ENCODE assay signal across 19 mouse cellular contexts in the genomic region with DNA sequence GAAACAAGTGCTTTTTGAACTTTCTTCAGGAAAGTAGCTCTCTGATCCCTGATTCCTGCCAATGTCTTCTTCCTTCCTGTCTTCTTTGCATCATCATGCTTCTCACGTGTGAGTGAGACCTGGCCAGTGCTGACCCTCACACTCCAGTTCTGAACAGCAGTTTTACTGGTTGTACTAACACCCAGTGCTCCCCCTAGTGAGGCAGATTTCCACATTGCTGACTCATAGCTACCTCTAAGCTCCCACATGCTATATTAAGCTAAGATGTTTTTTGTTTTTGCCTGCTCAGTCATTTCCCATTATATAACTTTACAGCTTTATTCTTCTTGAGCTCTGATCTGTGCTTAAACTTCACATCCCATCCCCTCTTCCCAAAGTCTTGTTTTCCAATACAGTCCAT. TPM values are rescaled to one million over a fixed set of nuclear protein-coding genes. Genes with fewer than 3 reads are reported as not detected.
A peak's percentile ranks its signal among the peaks of the same experiment; 100 is the strongest.
DNase-seq lines count a peak whose midpoint lies in the region; TF ChIP-seq lines count a peak whose summit lies in the region.
"Had no signal": no experiment of that assay in that cellular context is flagged by ENCODE, and none has a peak within 500 bp of the region (broad histone marks: within the 10 kb centered on the region; RNA-seq: fewer than 3 reads in every experiment).

No protein-coding gene starts in this region.

- 13% methylated on average over 1 of the region's 1 CpGs for WGBS in macrophage (ENCODE audit: missing documents)

- peaks cover 0 to 5% of the 10 kb centered on the region in 2 experiments; a peak in 1 of 4 replicates for H3K4me1 ChIP-seq in ES-E14 (ENCODE audit: control insufficient read depth in 2 of 2, insufficient read depth in 2 of 2, low read length in 2 of 2, poor library complexity in 1 of 2)
- H3K4me1 ChIP-seq: embryonic facial prominence, embryonic 12.5 days had no signal

- TF ChIP-seq CTCF in left cerebral cortex, adult 2 months (IDR thresholded peaks at IDR 0.05) = peak; percentile 31

- H3K36me3 ChIP-seq in ES-E14 (ENCODE audit: control insufficient read depth, insufficient read depth, low read length, poor library complexity, severe bottlenecking) (peaks cover 52% of the 10 kb centered on the region), macrophage (ENCODE audit: inconsistent target) (peaks cover 58% of the 10 kb centered on the region)

- no peak overlapping the region for H3K9ac ChIP-seq in ES-E14 (ENCODE audit: insufficient read depth, low read depth, low read length, poor library complexity, severe bottlenecking)
- H3K9ac ChIP-seq: embryonic facial prominence, embryonic 12.5 days; liver, embryonic 13.5 days; neural tube, embryonic 13.5 days had no signal

- no peak overlapping the region for H3K4me3 ChIP-seq in left cerebral cortex, adult 2 months
- no peak overlapping the region for H3K4me3 ChIP-seq in ES-E14 (ENCODE audit: insufficient read depth in 1 of 2, low read depth in 1 of 2, low read length in 2 of 2, poor library complexity in 1 of 2, severe bottlenecking in 1 of 2)
- no peak overlapping the region for H3K4me3 ChIP-seq in macrophage (ENCODE audit: inconsistent target)
- H3K4me3 ChIP-seq: embryonic facial prominence, embryonic 12.5 days; forebrain, embryonic 10.5 days; liver, embryonic 13.5 days; neural tube, embryonic 13.5 days had no signal

- DNase-seq in frontal cortex, adult 2 months (ENCODE audit: extremely low spot score in 1 of 2, low spot score in 1 of 2) = peak; percentile 30 to 69
- no peak for DNase-seq in frontal cortex, postnatal 25 days (ENCODE audit: low spot score in 2 of 2)
- peak; percentile 32 to 35 for DNase-seq in left cerebral cortex, adult 2 months (ENCODE audit: extremely low spot score in 1 of 2, low spot score in 2 of 2)
- no peak for DNase-seq in left cerebral cortex, postnatal 10 days (ENCODE audit: extremely low spot score in 1 of 2, low spot score in 2 of 2)
- no peak for DNase-seq in ES-E14 (ENCODE audit: low read depth, low spot score)
- no peak for DNase-seq in thymus, postnatal 4 days
- DNase-seq in heart, postnatal 10 days = no peak
- DNase-seq: adrenal gland, postnatal 25 days; cerebellum, postnatal 14 days; gastrocnemius, postnatal 36 days; kidney, postnatal 10 days; liver, embryonic 13.5 days; lung, postnatal 4 days; thymus, adult 2 months had no signal

- no peaks in the 10 kb centered on the region for H3K9me3 ChIP-seq in ES-E14 (ENCODE audit: control insufficient read depth, insufficient read depth, low read depth, low read length)
- H3K9me3 ChIP-seq: embryonic facial prominence, embryonic 12.5 days; forebrain, embryonic 10.5 days; G1E; liver, embryonic 13.5 days; neural tube, embryonic 13.5 days had no signal

- in situ Hi-C loops in ES-E14 (cut with MboI; ENCODE audit: low sequenced_read_pairs in 2 of 2, unreplicated experiment in 2 of 2) = no loop called here

- H3K27ac ChIP-seq in left cerebral cortex, adult 2 months = peak overlapping the region; percentile 69
- H3K27ac ChIP-seq in ES-E14 (ENCODE audit: insufficient read depth, low read depth, low read length, poor library complexity, severe bottlenecking) = no peak overlapping the region
- H3K27ac ChIP-seq in macrophage = 0 out of 2 replicates have a peak overlapping the region, but pooled peaks have one; percentile 15
- H3K27ac ChIP-seq: embryonic facial prominence, embryonic 12.5 days; forebrain, embryonic 10.5 days; liver, embryonic 13.5 days; neural tube, embryonic 13.5 days had no signal

- H3K79me2 ChIP-seq in macrophage (ENCODE audit: inconsistent target) = peaks cover 85% of the 10 kb centered on the region

- intact Hi-C loops in left cerebral cortex, adult 2 months (cut with DNase I) = no loop called here
- intact Hi-C loops in left cerebral cortex, postnatal 10 days (cut with DNase I) = loop anchor here (10.0 kb wide), 1 partner anchor 312 kb away; no protein-coding TSS in a partner anchor
- intact Hi-C loops in heart, postnatal 10 days (cut with DNase I) = no loop called here

TF ChIP-seq in ES-E14, 5 proteins besides CTCF, POLR2A, EP300 and RAD21:
- TF ChIP-seq ZC3H11A (IDR thresholded peaks at IDR 0.05; ENCODE audit: borderline replicate concordance, low read depth, low read length) (no peak), MAFK (IDR thresholded peaks at IDR 0.05; ENCODE audit: insufficient read depth, low read depth, low read length) (0 out of 2 replicates have a peak, but pooled peaks have one; percentile 22)
TF ChIP-seq in ES-E14: peak in this region for 1.

RNA-seq across cellular contexts. Expression of a gene that starts 7.4 kb away (rescaled TPM):
- 143 and 159 TPM in 2 replicates for polyA plus RNA-seq in frontal cortex, adult 2 months (2012; rRNA removed)
- 10 to 100 TPM; 91.4 to 92.9 TPM for total RNA-seq in left cerebral cortex, adult 2 months (2021)
- total RNA-seq in left cerebral cortex, postnatal 10 days (2021) = 10 to 100 TPM; 74.6 to 83.5 TPM
- total RNA-seq in ES-E14 (2012; rRNA removed) = 127 and 167 TPM in 2 replicates
- total RNA-seq in macrophage (2018; cell fraction: chromatin; rRNA removed) = 100 to 1,000 TPM in 2 of 26 experiments, 10 to 100 TPM in 24; 42.8 to 106 (median 71.4) TPM
- total RNA-seq in macrophage (2018; cell fraction: cytosol; rRNA removed) = 100 to 1,000 TPM in 5 of 26 experiments, 10 to 100 TPM in 21; 78.3 to 119 (median 90.3) TPM
- total RNA-seq in macrophage (2018; cell fraction: nucleus; rRNA removed) = 10 to 100 TPM; 37.0 to 80.7 (median 58.0) TPM
- 98.0 to 366 TPM (median 125 TPM) in 3 replicates for polyA plus RNA-seq in macrophage (2018)
- 10 to 100 TPM; 71.0 to 77.5 TPM for total RNA-seq in heart, postnatal 10 days (2021)

RNA-seq across cellular contexts. Expression of a gene that starts 9.3 kb away (rescaled TPM):
- 869 and 938 TPM in 2 replicates for polyA plus RNA-seq in frontal cortex, adult 2 months (2012; rRNA removed)
- total RNA-seq in left cerebral cortex, adult 2 months (2021) = 100 to 1,000 TPM; 430 to 458 TPM
- 100 to 1,000 TPM; 662 to 668 TPM for total RNA-seq in left cerebral cortex, postnatal 10 days (2021)
- total RNA-seq in ES-E14 (2012; rRNA removed) = 485 and 496 TPM in 2 replicates
- total RNA-seq in macrophage (2018; cell fraction: chromatin; rRNA removed) = 100 to 1,000 TPM in 2 of 26 experiments, 10 to 100 TPM in 24; 20.4 to 119 (median 53.5) TPM
- 100 to 1,000 TPM; 377 to 989 (median 481) TPM for total RNA-seq in macrophage (2018; cell fraction: cytosol; rRNA removed)
- total RNA-seq in macrophage (2018; cell fraction: nucleus; rRNA removed) = 100 to 1,000 TPM in 15 of 26 experiments, 10 to 100 TPM in 11; 59.3 to 224 (median 111) TPM
- polyA plus RNA-seq in macrophage (2018) = 516 to 719 TPM (median 630 TPM) in 3 replicates
- total RNA-seq in heart, postnatal 10 days (2021) = 100 to 1,000 TPM; 546 to 631 TPM

RNA-seq across cellular contexts. Expression of a gene that starts 21.1 kb away (rescaled TPM):
- 1.0 and 1.6 TPM in 2 replicates for polyA plus RNA-seq in frontal cortex, adult 2 months (2012; rRNA removed)
- total RNA-seq in left cerebral cortex, adult 2 months (2021) = 1 to 10 TPM in 1 of 2 experiments, under 1 TPM in 1; 1.00 to 1.2 TPM
- total RNA-seq in left cerebral cortex, postnatal 10 days (2021) = 1 to 10 TPM; 1.3 to 1.6 TPM
- total RNA-seq in ES-E14 (2012; rRNA removed) = 0.26 and 0.40 TPM in 2 replicates
- total RNA-seq in macrophage (2018; cell fraction: chromatin; rRNA removed) = 100 to 1,000 TPM in 8 of 26 experiments, 10 to 100 TPM in 18; 34.4 to 232 (median 82.6) TPM
- total RNA-seq in macrophage (2018; cell fraction: cytosol; rRNA removed) = 100 to 1,000 TPM; 244 to 546 (median 327) TPM
- total RNA-seq in macrophage (2018; cell fraction: nucleus; rRNA removed) = 100 to 1,000 TPM; 101 to 544 (median 322) TPM
- 102 to 269 TPM (median 231 TPM) in 3 replicates for polyA plus RNA-seq in macrophage (2018)
- 1 to 10 TPM; 1.1 to 1.7 TPM for total RNA-seq in heart, postnatal 10 days (2021)

RNA-seq across cellular contexts. Expression of a gene that starts 32.4 kb away (rescaled TPM):
- 9.2 and 9.7 TPM in 2 replicates for polyA plus RNA-seq in frontal cortex, adult 2 months (2012; rRNA removed)
- total RNA-seq in left cerebral cortex, adult 2 months (2021) = 10 to 100 TPM; 10.4 to 10.7 TPM
- total RNA-seq in left cerebral cortex, postnatal 10 days (2021) = 10 to 100 TPM; 10.3 to 13.0 TPM
- total RNA-seq in ES-E14 (2012; rRNA removed) = 75.8 and 96.1 TPM in 2 replicates
- total RNA-seq in macrophage (2018; cell fraction: chromatin; rRNA removed) = 10 to 100 TPM in 16 of 26 experiments, 1 to 10 TPM in 10; 1.3 to 25.9 (median 11.4) TPM
- 10 to 100 TPM in 23 of 26 experiments, 1 to 10 TPM in 3; 3.5 to 45.1 (median 25.7) TPM for total RNA-seq in macrophage (2018; cell fraction: cytosol; rRNA removed)
- 10 to 100 TPM in 21 of 26 experiments, 1 to 10 TPM in 5; 3.2 to 47.9 (median 22.7) TPM for total RNA-seq in macrophage (2018; cell fraction: nucleus; rRNA removed)
- polyA plus RNA-seq in macrophage (2018) = 12.3 to 18.2 TPM (median 13.4 TPM) in 3 replicates
- total RNA-seq in heart, postnatal 10 days (2021) = 1 to 10 TPM; 4.5 to 5.5 TPM

Comparison
In these comparisons a context has a peak if more than half of its experiments do, and no peak if none do; other contexts are left out.
1. DNase-seq: peak in frontal cortex, adult 2 months (2 of 2) and left cerebral cortex, adult 2 months (2 of 2); none in frontal cortex, postnatal 25 days (0 of 2), left cerebral cortex, postnatal 10 days (0 of 2), ES-E14 (single experiment), thymus, postnatal 4 days (single experiment) and heart, postnatal 10 days (0 of 2).